Comparison of ENCODE assay signal across 9 mouse cellular contexts in the genomic region with DNA sequence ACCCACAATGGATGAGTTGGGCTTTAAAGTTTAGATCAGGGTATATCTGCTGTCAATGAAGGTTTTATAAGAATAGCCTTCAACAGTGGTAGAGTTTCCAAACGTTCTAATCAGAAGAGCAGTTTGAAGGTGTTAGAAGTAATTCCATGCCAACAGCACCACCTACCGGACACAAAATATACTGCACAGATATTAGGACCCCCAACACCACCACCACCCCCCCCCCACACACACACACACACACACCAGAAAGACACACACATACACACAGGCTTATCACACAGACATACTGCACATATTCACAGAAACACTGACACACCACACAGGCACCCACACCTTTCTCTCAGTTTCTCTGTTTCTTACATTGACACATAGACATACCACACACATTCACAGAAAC. TPM values are rescaled to one million over a fixed set of nuclear protein-coding genes. Genes with fewer than 3 reads are reported as not detected.
DNase-seq lines count a peak whose midpoint lies in the region; ATAC-seq lines count a peak whose summit lies in the region.
"Had no signal": no experiment of that assay in that cellular context is flagged by ENCODE, and none has a peak within 500 bp of the region (broad histone marks: within the 10 kb centered on the region; RNA-seq: fewer than 3 reads in every experiment).

No protein-coding gene starts in this region.

- peak; percentile 18 to 38 for DNase-seq in cerebellum, adult 18-20 months
- DNase-seq in cerebellum, adult 11-12 months, result no peak
- peak; percentile 69 for DNase-seq in 416B (ENCODE audit: low read depth)
- peak; percentile 56 for DNase-seq in c-Kit-positive CD71-negative TER-119-negative erythroid progenitor cells, embryonic 14.5 days (ENCODE audit: low read depth)
- peak; percentile 65 for DNase-seq in kidney, postnatal 10 days
- DNase-seq in lung, postnatal 25 days (ENCODE audit: low spot score), result peak; percentile 28
- peak; percentile 73 for DNase-seq in splenic B cell, adult 2 months (ENCODE audit: low read depth, low spot score)

- H3K27me3 ChIP-seq in splenic B cell, adult 2 months (ENCODE audit: control insufficient read depth, insufficient read depth, low read length, poor library complexity, severe bottlenecking), result no peaks in the 10 kb centered on the region

- ATAC-seq in granulocyte monocyte progenitor cell, adult 5-6 weeks (replicated peaks; ENCODE audit: poor library complexity, severe bottlenecking), result peak; percentile 58

- no peaks in the 10 kb centered on the region for H3K36me3 ChIP-seq in splenic B cell, adult 2 months (ENCODE audit: control insufficient read depth, insufficient read depth, low read length, poor library complexity, severe bottlenecking)
- H3K36me3 ChIP-seq: G1E had no signal

RNA-seq across cellular contexts. Expression of a gene that starts 33.3 kb away (rescaled TPM):
- total RNA-seq in granulocyte monocyte progenitor cell, adult 5-6 weeks (2014; fragmentation: Nextera tagmentation), result 125 TPM in 2 replicates
- total RNA-seq in granulocyte monocyte progenitor cell, adult 5-6 weeks (2017), result 79.4 and 102 TPM in 2 replicates

RNA-seq across cellular contexts. Expression of a gene that starts 33.3 kb away (rescaled TPM):
- total RNA-seq in granulocyte monocyte progenitor cell, adult 5-6 weeks (2014; fragmentation: Nextera tagmentation), result 1.7 TPM in 1 of 2 replicates, not detected in the other
- total RNA-seq in granulocyte monocyte progenitor cell, adult 5-6 weeks (2017), result 2.4 TPM in 1 of 2 replicates, not detected in the other
